Mouse (Mus musculus): Measurements from ENCODE around the gene Cdc6. TPM values are rescaled to one million over a fixed set of nuclear protein-coding genes. Genes with fewer than 3 reads are reported as not detected.

Cdc6 gene
- polyA plus RNA-seq, 1 experiment from 2014 or later: 47.0 TPM

- Histone ChIP-seq H3K9me3 (ENCODE audit: low read depth, low read length) (no peaks in the 10 kb centered on the region), H3K27ac (ENCODE audit: low read depth) (peak overlapping the region; percentile 50), H3K9ac (no peak overlapping the region; the same call in 1 of the 2 replicates), H3K4me3 (ENCODE audit: low read depth, low read length) (no peak overlapping the region), H3K36me3 (ENCODE audit: insufficient read depth) (peaks cover 89% of the 10 kb centered on the region), H3K4me1 (ENCODE audit: insufficient read depth) (no peaks in the 10 kb centered on the region), H3K4me2 (no peak overlapping the region), H3K27me3 (ENCODE audit: insufficient read depth, low read length) (no peaks in the 10 kb centered on the region)
- TF ChIP-seq CTCF (IDR thresholded peaks at IDR 0.05; ENCODE audit: low read depth): no peak
- 55% methylated on average over 5 of the region's 5 CpGs for WGBS
- ATAC-seq (ENCODE audit: insufficient read depth): peak; percentile 47; the same call in 1 of the 2 replicates
- DNase-seq: no peak
Observed at GRCm38 (mm10) chr11:98892426-98892825, 15.2 kb upstream of the Cdc6 start.

DNA sequence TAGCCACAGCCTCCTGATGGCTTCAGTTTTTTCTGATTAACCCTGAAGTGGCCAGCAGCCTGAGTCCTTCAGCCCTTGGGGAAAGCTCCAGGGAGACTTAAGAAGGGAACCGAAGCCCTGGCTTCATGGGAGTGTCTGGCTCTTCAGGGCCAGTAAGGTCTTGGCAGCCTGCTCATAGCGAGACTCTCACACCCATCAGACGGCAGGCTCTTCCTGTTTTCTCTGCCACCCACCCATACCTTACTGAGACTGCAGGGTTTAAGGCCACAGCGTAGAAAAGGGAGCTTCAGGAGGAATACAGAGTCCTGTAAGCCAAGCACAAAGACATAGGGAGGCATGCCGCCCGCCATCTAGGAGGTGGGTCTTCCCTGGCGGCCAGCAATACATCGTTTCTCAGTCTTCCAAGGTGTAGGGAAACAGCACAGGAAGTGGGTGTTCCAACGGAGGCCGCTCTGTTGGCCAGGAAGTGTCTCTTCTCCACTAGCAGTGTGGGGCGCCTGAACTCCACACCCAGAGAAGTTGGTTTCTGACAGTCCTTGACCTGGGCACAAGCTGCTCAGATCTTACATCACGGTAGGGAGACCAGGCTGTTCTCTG lies 7.0 kb upstream of the Cdc6 start:
- no peak for DNase-seq
- no peak overlapping the region for H3K27ac ChIP-seq (ENCODE audit: low read depth)
- no peaks in the 10 kb centered on the region for H3K27me3 ChIP-seq (ENCODE audit: insufficient read depth, low read length)
- no peak for ATAC-seq (ENCODE audit: insufficient read depth)
- H3K4me3 ChIP-seq (ENCODE audit: low read depth, low read length): no peak overlapping the region
- WGBS: 73% methylated on average over 12 of the region's 12 CpGs
- H3K4me2 ChIP-seq: no peak overlapping the region
- H3K9ac ChIP-seq: no peak overlapping the region
- 0 out of 2 replicates have a peak, but pooled peaks cover 6% of the 10 kb centered on the region for H3K4me1 ChIP-seq (ENCODE audit: insufficient read depth)
- peaks cover 67% of the 10 kb centered on the region for H3K36me3 ChIP-seq (ENCODE audit: insufficient read depth)
- H3K9me3 ChIP-seq (ENCODE audit: low read depth, low read length): no peaks in the 10 kb centered on the region
- no peak for TF ChIP-seq CTCF (IDR thresholded peaks at IDR 0.05; ENCODE audit: low read depth)

GRCm38 (mm10) chr11:98902621-98903245 lies 4.9 kb upstream of the Cdc6 start:
- 23% methylated on average over 10 of the region's 10 CpGs for WGBS
- Histone ChIP-seq H3K36me3 (ENCODE audit: insufficient read depth) (peaks cover 46% of the 10 kb centered on the region), H3K4me1 (ENCODE audit: insufficient read depth) (peaks cover 14% of the 10 kb centered on the region; the same call in 1 of the 2 replicates), H3K27ac (ENCODE audit: low read depth) (peak overlapping the region; percentile 86), H3K27me3 (ENCODE audit: insufficient read depth, low read length) (no peaks in the 10 kb centered on the region), H3K9ac (peak overlapping the region; percentile 20; the same call in 1 of the 2 replicates), H3K4me2 (peak overlapping the region; percentile 5; the same call in 1 of the 2 replicates), H3K9me3 (ENCODE audit: low read depth, low read length) (no peaks in the 10 kb centered on the region), H3K4me3 (ENCODE audit: low read depth, low read length) (no peak overlapping the region)
- DNase-seq (peak; percentile 49), ATAC-seq (ENCODE audit: insufficient read depth) (peak; percentile 15; the same call in 1 of the 2 replicates)
- no peak for TF ChIP-seq CTCF (IDR thresholded peaks at IDR 0.05; ENCODE audit: low read depth)

DNA sequence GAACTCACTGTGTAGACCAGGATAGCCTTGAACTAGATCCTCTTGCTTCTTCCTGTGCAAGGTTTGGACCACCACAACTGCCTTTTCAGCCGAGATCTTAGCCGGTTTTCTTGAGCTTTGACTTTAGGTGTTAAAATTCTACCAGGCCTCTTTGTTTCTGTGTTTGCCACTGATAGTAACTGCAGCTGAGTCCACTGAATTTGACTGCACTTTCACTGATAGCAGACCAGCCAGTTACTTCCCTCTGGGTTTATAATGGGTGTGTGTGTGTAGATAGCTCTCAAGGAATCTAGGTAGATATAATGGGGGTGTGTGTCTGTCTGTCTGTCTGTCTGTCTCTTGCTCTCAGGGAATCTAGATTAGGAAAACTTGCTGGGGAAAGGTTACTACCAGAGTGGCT lies 3.0 kb upstream of the Cdc6 start:
- no peak overlapping the region for H3K4me3 ChIP-seq (ENCODE audit: low read depth, low read length)
- no peaks in the 10 kb centered on the region for H3K27me3 ChIP-seq (ENCODE audit: insufficient read depth, low read length)
- H3K36me3 ChIP-seq (ENCODE audit: insufficient read depth): peaks cover 39% of the 10 kb centered on the region
- no peak overlapping the region for H3K9ac ChIP-seq
- DNase-seq: no peak
- ATAC-seq (ENCODE audit: insufficient read depth): no peak
- TF ChIP-seq CTCF (IDR thresholded peaks at IDR 0.05; ENCODE audit: low read depth): no peak
- H3K4me2 ChIP-seq: peak overlapping the region; percentile 36
- 38% methylated on average over 2 of the region's 2 CpGs for WGBS
- H3K4me1 ChIP-seq (ENCODE audit: insufficient read depth): peaks cover 21% of the 10 kb centered on the region; the same call in 1 of the 2 replicates
- no peaks in the 10 kb centered on the region for H3K9me3 ChIP-seq (ENCODE audit: low read depth, low read length)
- peak overlapping the region; percentile 86 for H3K27ac ChIP-seq (ENCODE audit: low read depth)

- TF ChIP-seq CTCF (IDR thresholded peaks at IDR 0.05; ENCODE audit: low read depth): no peak
- Histone ChIP-seq H3K9ac (no peak overlapping the region), H3K27me3 (ENCODE audit: insufficient read depth, low read length) (no peaks in the 10 kb centered on the region), H3K4me1 (ENCODE audit: insufficient read depth) (peaks cover 21% of the 10 kb centered on the region; the same call in 1 of the 2 replicates), H3K9me3 (ENCODE audit: low read depth, low read length) (no peaks in the 10 kb centered on the region), H3K27ac (ENCODE audit: low read depth) (peak overlapping the region; percentile 86), H3K4me3 (ENCODE audit: low read depth, low read length) (no peak overlapping the region), H3K4me2 (peak overlapping the region; percentile 36), H3K36me3 (ENCODE audit: insufficient read depth) (peaks cover 39% of the 10 kb centered on the region)
- 49% methylated on average over 7 of the region's 7 CpGs for WGBS
- DNase-seq (peak; percentile 86), ATAC-seq (ENCODE audit: insufficient read depth) (peak; percentile 19; the same call in 1 of the 2 replicates)
Observed at GRCm38 (mm10) chr11:98905033-98905432, 2.6 kb upstream of the Cdc6 start.

- peak overlapping the region; percentile 86 for H3K27ac ChIP-seq (ENCODE audit: low read depth)
- peak overlapping the region; percentile 36 for H3K4me2 ChIP-seq
- H3K4me1 ChIP-seq (ENCODE audit: insufficient read depth): peaks cover 21% of the 10 kb centered on the region; the same call in 1 of the 2 replicates
- WGBS: 60% methylated on average over 4 of the region's 4 CpGs
- no peaks in the 10 kb centered on the region for H3K9me3 ChIP-seq (ENCODE audit: low read depth, low read length)
- no peaks in the 10 kb centered on the region for H3K27me3 ChIP-seq (ENCODE audit: insufficient read depth, low read length)
- no peak overlapping the region for H3K4me3 ChIP-seq (ENCODE audit: low read depth, low read length)
- H3K36me3 ChIP-seq (ENCODE audit: insufficient read depth): peaks cover 39% of the 10 kb centered on the region
- DNase-seq: no peak
- no peak for ATAC-seq (ENCODE audit: insufficient read depth)
- TF ChIP-seq CTCF (IDR thresholded peaks at IDR 0.05; ENCODE audit: low read depth): no peak
- H3K9ac ChIP-seq: 0 out of 2 replicates have a peak overlapping the region, but pooled peaks have one; percentile 1
Observed at GRCm38 (mm10) chr11:98905583-98905982, 2.0 kb upstream of the Cdc6 start.

- no peak for TF ChIP-seq CTCF (IDR thresholded peaks at IDR 0.05; ENCODE audit: low read depth)
- Histone ChIP-seq H3K9ac (no peak overlapping the region), H3K27me3 (ENCODE audit: insufficient read depth, low read length) (no peaks in the 10 kb centered on the region), H3K27ac (ENCODE audit: low read depth) (no peak overlapping the region), H3K4me1 (ENCODE audit: insufficient read depth) (peaks cover 21% of the 10 kb centered on the region; the same call in 1 of the 2 replicates), H3K4me3 (ENCODE audit: low read depth, low read length) (peak overlapping the region; percentile 64), H3K9me3 (ENCODE audit: low read depth, low read length) (no peaks in the 10 kb centered on the region), H3K4me2 (peak overlapping the region; percentile 95), H3K36me3 (ENCODE audit: insufficient read depth) (peaks cover 41% of the 10 kb centered on the region)
- WGBS: 53% methylated on average over 5 of the region's 5 CpGs
- no peak for ATAC-seq (ENCODE audit: insufficient read depth)
- DNase-seq: no peak
Observed at GRCm38 (mm10) chr11:98907063-98907436, 551 bp upstream of the Cdc6 start.

Data from lung, embryonic 14.5 days (tissue).